Mouse (Mus musculus) adrenal gland, postnatal 4 days (tissue): ENCODE data around the gene Repin1. TPM values are rescaled to one million over a fixed set of nuclear protein-coding genes. Genes with fewer than 3 reads are reported as not detected.

ENCODE experiments used
- DNase-seq, 2 experiments: peaks; one replicate each; pipeline ENCODE4 v3.0.0; 2021 to 2022; ENCODE audit warnings: low spot score in 2 of 2, mixed read lengths in 2 of 2
- long read RNA-seq, 2 experiments: library from polyadenylated mRNA; stranded (forward); transcript quantifications; one replicate each; pipeline ENCODE4 v2.0.0; 2021
- total RNA-seq, 2 experiments: library from RNA; stranded (reverse); gene quantifications; 2 replicates each; pipeline ENCODE4 v1.2.3; 2021

Gene Repin1
- 10 to 100 TPM; 59.7 to 61.5 TPM for total RNA-seq
- long read RNA-seq, experiment 1, partial matches to known transcripts: 1 of 20 reads
- long read RNA-seq, experiment 1, other reads (novel, unspliced or antisense): 7 of 20 reads
- long read RNA-seq, experiment 2, transcript Repin1-206 (2 exons, 1,265 nt): major isoform, 7 of 47 reads
- long read RNA-seq, experiment 2, partial matches to known transcripts: 14 of 47 reads
- long read RNA-seq, experiment 2, other reads (novel, unspliced or antisense): 18 of 47 reads

DNA sequence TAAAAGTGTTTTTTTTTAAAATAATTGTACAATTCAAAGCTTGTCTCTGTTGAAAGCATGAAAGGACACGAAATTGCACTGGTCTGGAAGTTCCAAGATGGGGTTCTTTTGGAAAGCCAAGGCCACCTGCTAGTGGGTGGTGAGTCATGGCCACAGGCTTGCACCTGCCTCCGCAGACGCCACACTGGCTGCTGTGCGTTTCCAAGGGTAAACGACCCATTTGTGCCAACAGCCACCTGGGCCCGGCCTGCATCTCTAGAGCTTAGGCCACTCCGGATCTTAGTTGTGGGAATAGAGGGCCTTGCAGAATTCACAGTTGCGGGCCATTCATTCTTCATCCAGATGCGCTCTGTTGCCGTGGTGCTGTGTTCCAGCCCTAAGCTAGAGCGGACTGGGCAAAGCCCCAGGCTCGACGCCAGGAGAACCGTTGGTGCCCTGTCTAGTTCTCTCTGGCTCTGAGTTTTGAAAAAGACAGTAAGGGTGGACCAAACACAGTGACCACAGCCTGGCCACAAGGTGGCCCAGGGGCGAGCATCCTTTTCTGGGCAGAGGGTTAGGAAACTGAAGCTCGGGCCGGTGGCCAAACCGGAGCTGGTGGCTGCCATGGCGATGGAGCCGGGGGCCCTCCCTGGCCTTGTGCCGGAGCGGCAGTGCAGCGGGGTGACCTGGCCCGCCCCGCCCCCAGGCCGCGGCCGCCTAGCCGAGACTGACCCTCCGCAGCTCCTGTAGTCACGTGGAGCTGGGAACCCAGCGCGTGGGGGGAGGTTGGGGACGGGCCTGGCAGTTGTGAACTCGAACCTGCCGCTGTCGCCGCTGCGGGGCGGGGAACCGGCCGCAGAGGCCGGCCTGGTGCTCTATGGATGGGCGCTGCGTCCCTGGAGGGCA is at the start of gene Repin1, which contains the start of gene Gm44965:
Gene Repin1 (plus strand): TSS at position 726 of the 885 bp plus-strand sequence.
Gene Gm44965 (plus strand): TSS at position 784 of the 885 bp plus-strand sequence.
- DNase-seq: peak; percentile 88 to 92

DNA sequence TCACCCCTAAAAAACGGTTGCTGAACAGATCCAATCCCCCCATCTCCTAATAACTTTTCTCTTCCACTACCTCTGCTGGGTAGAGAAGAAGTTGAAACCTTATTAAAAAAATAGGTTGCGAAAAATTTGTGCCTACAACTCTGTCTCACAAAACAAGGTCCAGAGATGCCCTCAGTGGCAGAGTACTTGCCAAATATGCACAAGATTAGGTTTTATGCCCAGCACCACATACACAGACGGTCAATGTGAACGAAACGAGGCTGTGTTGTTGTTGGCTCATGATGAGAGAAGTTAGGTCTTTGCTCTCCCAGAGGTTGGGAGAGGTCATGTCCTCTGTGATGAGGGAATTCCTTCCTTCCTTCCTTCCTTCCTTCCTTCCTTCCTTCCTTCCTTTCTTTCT is 48.4 kb upstream of the Repin1 start:
- no peak for DNase-seq

DNA sequence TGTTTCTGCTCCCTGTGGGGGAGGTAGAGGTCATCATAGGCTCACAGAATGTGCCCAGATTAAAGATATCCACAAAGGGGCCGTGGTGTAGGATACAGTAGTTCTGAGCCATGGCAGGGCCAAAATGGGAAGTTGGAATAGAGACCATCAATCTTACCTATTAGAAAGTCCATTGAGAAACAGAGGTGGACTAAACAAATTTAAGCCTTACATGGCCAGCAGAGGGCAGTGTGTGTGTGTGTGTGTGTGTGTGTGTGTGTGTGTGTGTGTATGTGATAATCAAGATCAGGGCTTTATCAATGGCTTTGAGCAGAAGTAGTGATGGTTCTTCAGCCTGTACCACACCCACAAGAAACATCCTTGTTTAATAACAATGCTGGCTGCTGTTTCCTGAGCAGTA is 47.4 kb upstream of the Repin1 start:
- DNase-seq: no peak

DNA sequence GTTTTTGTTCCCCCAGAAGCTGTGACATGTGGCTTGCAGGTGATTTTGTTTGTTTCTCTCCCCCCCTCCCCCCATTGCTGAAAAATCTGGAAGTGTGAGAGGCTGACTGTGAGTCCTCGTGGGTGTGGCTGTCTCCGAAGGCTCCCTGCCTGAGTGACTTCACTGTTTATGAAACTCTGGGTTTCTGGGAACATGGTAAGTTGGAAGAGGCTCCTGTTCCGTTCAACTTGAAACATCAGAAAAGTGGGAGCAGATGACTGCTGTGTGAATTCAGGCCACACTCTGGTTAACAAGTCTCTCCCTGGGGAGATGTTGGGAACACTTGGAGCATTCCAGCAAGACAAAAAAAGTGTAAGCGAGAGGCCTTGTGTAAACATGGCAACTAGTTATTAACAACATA is 46.8 kb upstream of the Repin1 start:
- no peak for DNase-seq

DNA sequence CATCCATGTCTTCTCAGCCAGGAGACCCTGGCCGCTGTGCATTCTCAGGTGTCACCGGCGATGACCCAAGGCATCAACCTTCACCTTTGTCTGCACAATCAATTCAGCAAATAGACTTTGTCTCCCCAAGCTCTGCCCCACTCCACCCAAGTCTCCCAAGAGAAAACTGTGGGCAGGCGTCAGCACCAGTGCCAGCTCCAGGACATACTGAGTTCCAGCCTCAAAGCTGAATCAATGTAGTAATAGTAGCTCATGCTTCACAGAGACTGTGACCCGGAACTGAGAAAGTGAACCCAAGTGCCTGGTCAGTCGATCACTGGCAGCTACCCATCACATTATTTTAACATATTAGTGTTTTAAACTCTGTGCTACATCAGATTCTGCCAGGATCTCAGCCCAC is 45.4 kb upstream of the Repin1 start:
- DNase-seq: no peak

DNA sequence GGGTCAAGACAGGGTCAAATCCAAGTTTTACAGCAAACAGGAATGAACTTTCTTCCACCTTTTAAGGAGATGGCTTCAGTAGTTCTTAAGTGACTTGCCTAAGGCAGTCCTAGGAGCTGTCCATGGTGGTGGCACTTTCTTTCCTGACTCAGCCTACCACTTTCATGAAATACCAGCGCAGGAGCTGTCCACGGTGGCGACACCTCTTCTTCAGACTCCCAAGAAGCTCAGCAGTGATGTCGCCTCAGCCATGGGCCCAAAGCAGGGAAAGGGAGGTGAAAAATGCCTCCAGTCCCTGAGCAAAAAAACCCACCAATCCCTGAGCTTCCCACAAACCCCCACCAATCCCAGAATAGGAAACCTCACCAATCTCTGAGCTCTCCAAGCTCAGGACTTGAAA is 40.8 kb upstream of the Repin1 start:
- no peak for DNase-seq

DNA sequence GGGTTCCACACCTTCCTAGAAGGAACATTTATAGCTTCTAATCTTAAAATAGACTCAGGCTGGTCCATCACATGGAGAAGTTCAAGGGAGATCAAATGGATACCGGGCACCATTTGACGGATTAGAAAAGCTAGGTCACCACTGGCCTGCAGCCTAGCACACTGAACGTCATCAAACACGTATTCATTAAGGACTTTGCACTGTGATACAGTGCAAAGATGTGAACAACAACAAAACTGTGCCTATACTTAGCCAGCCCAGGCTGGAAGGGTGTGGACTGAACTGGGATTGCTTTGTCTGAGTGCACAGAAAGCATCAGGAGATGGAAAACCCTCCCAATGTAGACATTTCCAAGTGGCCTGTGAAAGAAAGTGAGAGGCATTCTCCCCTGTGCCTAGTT is 39.9 kb upstream of the Repin1 start:
- no peak for DNase-seq

DNA sequence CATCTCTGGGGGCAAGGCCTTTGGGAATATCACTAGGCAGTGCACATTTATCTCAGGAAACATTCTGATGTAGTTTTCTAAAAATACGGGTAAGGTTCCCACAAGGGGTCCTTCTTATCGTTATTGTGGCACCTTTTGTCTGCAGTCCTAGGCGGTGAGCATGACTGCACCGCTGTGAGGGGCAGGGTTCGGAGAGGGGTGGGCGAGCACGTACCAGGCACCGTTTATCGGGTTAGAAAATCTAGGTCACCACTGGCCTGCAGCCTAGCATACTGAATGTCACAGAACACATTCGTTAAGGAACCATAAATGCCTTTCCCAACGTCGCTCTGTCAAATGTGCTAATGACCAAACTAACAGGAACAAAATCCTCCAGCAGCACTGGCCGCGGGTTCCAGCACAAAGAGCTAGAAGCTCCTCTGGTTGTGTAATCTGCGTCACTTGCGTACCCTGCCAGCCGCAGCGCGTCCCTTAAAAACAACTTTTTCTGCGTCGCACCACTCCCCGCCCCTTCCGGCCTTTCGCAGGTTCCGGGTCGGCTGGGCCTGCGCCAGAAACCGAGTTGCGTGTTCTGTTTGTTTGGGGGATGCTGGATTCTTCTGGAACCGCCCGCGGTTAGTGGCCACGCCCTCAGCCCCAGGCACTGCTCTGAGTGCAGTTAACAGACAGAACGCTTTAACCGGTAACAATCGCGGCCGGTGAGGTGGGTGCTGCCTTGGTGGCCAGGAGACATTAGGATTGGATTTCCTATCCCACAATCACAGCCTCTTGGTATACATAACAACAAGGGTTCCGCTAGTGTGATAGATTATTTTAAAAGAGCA is 39.2 kb upstream of the Repin1 start, which contains the start of gene Lrrc61:
Gene Lrrc61 (plus strand): TSS at position 517 of the 824 bp plus-strand sequence.
- peak; percentile 93 to 97 for DNase-seq

DNA sequence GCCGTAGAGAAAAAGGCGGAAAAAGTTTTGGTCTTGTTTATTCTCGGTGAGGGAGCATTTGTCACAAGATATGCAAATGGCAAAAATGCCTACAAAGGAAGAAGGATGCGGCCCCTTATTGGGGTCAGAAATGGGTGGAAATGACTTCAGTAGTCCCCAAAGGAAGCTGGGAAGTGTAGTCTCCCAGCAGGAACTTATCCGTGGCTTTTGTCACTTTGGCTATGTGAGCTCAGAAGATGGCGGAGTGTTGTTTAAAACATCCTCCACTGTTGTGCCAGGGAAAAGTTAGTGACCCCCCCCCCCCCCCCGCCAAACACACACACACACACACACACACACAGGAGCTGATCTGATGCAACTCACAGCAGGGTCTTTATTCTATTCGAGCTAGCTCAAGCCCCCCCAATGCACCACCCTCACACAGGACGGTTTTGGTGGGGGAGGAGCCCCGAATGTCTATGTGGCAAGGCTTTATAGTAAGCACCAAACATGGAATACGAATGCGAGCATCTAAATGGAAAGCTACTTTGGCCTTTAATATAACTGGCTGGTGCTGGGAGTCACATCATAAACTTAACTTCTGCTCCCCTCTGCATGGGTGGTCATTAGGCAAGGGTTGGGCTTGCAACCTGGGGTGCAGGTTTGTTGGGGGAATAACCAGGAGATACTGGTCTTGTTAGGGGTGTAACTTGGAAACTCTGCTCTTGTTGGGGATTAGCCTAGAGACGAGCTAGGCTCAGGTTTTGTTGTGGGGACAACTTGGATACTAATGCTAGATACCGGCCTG is 38.4 kb upstream of the Repin1 start:
- DNase-seq: no peak

DNA sequence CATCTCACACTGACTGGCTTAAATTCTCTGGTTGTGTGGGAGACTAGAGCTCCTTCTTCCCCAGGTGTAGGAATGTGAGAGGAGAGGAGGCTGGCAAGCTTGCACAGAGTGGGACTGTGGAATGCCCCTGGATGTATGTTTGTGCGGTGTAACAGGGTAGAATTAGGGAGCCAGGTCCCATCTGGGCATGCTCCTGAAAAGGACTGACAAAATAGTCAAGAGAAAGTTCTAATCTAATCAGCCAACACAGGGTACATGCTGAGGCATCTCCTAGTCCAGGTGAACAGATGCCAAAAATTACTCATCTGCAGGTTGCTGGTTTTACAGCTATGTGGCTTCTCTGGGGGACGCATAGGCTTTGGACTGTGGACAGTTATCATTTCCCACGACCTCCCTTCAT is 37.7 kb upstream of the Repin1 start:
- no peak for DNase-seq

DNA sequence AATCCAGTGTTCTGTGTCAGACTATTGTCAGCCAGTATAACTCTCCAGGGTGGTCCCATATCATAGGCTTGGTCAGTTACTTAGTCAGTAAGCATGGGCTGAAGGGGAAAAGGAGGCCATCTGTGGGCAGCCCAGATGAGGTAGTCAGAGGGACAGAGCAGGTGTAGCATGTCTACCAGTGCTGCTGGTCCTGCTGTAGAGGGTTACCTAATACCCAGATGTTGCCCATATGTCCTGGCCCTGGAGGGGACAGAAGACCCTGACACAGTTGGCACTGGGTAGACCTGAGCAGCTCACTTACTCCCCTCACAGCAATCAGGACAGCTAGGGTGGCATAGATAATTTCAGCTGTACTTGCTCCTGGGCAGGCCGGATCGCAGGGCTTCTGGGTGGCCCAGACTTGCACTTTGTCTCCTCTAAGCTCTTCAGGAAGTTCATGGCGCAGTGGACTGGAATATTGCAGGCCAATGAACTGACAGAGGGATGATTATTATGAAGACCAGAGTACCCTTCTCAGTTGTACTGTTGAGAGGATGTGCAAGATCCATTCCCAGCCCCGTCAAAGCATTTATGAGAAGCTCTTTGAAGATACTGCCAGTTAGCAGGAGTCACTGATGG is 27.9 kb upstream of the Repin1 start:
- no peak for DNase-seq

DNA sequence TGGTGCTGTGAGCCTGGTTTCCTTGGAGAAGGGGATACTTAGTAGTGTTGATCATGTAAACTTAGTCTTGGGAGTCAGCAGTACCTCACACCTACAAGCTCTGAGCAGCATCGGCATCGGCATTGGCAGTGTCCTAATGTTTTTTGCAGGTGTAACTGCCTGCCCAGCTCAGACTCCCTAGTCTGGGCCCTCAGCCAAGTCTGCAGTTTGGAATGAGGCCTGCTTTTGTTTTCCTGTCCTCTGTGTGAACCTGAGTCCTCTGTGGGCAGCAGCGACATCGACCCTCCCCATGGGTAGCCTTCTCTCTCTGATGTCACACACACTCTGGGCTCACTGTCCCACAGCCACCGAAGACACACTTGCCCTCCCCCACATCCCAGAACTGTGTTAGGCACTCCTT is 27.4 kb upstream of the Repin1 start:
- DNase-seq: no peak

DNA sequence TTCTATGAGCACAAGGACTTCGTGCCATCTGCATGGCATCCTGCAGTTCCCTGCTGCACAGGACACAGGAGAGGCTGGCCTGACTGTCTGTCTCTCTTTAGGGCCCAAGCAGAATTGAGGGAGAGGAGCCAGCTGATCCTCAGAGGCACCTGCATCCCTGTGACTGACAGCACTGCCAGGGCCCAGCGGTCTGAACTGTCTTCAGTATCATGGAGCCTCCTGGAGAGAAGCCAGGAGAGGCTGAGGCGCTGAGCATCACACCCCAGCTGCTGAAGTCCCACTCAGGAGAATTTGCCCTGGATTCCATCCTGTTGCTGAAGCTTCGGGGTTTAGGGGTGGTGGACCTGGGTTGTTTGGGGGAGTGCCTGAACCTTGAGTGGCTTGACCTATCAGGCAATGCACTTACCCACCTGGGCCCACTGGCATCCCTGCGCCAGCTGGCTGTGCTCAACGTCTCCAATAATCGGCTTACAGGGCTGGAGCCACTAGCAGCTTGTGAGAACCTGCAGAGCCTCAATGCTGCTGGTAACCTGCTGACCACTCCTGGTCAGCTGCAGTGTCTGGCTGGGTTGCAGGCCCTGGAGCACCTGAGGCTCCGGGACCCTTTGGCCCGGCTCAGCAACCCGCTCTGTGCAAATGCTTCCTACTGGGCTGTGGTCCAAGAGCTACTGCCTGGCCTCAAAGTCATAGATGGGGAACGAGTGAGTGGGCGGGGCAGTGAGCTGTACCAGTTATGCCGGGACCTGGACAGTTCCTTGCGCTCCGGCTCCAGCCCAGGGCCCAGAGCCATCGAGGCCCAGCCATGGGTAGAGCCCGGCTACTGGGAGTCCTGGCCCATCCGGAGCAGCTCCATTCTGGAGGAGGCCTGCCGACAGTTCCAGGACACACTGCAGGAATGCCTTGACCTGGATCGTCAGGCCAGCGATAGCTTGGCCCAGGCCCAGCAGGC is 25.4 kb upstream of the Repin1 start:
- peak in 1 of 2 experiments; percentile 39 for DNase-seq

DNA sequence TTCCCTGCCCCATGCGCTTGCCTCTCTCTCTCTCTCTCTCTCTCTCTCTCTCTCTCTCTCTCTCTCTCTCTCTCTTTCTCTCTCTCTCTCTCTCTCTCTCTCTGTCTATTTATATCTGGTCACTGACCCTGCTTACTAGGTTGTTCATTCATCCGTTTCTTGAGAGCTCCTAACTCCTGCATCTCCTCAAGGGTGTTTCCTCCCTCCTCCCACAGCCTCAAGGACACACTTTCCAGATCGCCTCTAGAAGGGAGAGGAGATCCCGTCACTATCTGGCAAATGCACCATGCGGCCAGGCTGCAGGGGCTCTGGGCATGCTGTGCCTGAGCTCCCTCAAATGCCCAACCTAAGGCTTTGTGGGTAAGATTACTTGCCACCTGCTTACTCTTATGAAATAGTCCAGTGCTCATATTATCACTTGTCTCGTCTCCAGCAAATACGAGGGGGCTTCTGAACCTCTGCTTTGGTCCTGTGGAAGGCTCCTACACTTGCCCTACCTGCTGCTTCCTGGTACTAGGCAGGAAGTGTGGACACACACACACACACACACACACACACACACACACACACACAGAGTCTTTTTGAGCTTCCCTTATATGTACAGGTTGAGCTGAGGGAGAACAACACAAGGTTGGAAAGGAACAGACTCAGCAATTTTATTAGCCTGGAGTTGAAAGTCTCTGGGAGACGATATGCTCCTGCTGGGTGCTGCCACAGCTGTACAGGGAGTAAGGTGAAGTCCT is 24.4 kb upstream of the Repin1 start:
- no peak for DNase-seq

DNA sequence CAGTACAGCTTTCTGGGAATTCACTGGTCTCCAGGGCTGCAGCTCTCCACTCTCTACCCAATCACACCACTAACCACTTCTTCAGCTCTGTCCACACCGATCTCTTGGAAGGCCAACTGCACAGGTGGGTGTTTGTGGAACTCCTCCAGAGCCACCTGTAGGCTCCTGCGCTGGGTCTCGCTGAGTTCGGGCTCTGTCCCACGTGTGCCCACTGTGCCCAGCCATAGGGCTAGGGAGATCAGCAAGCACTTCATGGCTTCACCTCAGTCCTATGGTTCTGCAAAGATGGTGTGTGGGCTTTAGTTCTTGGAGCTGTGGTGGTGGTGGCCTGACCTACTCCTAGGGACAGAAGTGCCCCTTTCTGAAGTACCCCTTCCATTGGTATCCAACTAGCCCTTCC is 21.7 kb upstream of the Repin1 start:
- DNase-seq: no peak

DNA sequence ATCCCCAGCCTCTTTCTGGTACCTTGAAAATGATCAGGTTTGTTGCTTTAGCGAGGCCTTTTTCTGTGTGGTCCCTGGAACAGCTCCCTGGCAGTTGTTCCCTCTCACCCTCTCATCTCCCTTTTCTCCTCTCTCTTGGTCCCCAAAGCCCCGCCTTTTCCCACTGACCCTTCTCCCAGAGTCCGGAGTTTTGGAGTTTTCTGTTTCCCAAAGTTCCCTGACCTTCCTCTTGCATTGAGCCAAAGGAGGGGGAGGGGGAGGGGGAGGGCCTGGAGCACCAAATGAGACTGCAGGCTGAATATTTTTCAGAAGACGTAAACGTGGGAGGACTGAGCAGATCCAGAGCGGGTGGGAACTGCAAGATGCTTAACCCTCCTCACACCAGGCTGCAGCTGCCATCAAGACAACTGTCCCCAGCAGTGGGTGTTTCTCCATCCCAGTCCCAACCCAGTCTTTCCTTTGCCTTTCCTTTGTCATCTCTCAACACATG is 21.1 kb upstream of the Repin1 start, which contains the start of gene Rarres2:
Gene Rarres2 (minus strand): TSS at position 218 of the 490 bp plus-strand sequence.
- no peak for DNase-seq

DNA sequence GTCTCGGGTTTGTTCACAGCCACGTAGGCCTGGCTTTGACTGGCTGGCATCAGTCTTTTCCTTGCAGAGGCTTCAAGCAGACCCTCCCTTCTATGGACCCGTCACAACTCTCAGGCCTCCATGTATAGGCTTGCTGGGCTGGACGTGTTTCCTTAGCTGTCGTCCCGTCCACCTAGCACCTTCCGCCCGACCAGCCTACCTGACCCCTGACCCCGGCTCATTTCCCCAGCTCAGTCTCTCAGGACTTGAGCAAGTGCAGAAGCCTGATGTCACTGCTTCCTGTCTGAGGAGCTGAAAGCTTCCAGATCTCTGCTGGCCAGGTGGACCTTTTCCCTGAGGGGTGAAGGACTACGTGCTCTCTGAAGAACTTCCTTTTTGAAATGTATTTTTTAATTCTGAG is 20.4 kb upstream of the Repin1 start:
- DNase-seq: no peak

DNA sequence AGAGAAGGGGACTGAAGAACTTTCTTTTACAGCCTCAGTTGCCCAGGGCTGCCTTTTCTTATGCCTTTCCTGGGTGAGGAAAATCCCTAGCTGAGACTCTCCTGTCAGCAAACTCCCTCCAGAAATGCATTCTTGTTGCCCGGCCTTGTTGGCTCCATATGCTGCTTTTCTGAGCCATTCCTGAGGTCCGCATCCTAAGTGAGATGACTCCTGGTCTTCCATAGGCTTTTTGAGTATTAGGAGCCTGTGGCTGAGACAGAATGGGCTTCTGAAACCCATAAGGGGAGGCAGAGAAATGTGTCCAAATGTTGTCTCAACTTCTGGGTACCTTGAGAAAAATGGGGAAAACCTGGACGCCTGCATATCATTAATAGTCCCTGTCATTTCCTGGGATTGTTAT is 19.7 kb upstream of the Repin1 start:
- DNase-seq: no peak
